Mouse (Mus musculus) fat pad, adult 2 months (tissue): ENCODE measurements around the gene Clpp.

ENCODE experiments used
- DNase-seq: peaks from one replicate; pipeline ENCODE4 v3.0.0-alpha.2; 2011; ENCODE audit warnings: low read depth, low spot score; ENCODE audit errors: extremely low read depth

Clpp gene

GRCm38 (mm10) chr17:57029691-57030090 lies 39.6 kb downstream of the Clpp start:
- no peak for DNase-seq

- no peak for DNase-seq
Measured at GRCm38 (mm10) chr17:57030931-57031660, 41.0 kb downstream of the Clpp start, which contains the start of gene Khsrp. Gene Khsrp (minus strand): TSS chr17:57031522.

- DNase-seq, result peak; percentile 100
Measured at GRCm38 (mm10) chr17:57031661-57032420, 41.7 kb downstream of the Clpp start.

GRCm38 (mm10) chr17:57032854-57033253 lies 42.7 kb downstream of the Clpp start:
- no peak for DNase-seq

- DNase-seq, result no peak
Measured at GRCm38 (mm10) chr17:57038978-57039377, 48.9 kb downstream of the Clpp start.

GRCm38 (mm10) chr17:57041554-57041953 lies 51.4 kb downstream of the Clpp start, which contains the start of gene Slc25a41:
Gene Slc25a41 (minus strand): TSS chr17:57041654.
- DNase-seq, result no peak
